Mouse (Mus musculus): ENCODE measurements at regions not wholly inside any gene's neighbourhood (a gene's known extent, or its start where the extent isn't known, plus 50 kb on each side); places are given as distances from the start of the nearest gene placed in this dataset.
A peak's percentile ranks its signal among the peaks of the same experiment; 100 is the strongest.

- DNase-seq (ENCODE audit: low spot score) = no peak
Measured at GRCm38 (mm10) chr13:102583984-102584645, 109.2 kb upstream of the Cd180 start.

GRCm38 (mm10) chr13:102586215-102586614 lies 107.1 kb upstream of the Cd180 start:
- no peak for DNase-seq (ENCODE audit: low spot score)

- peak; percentile 12 for DNase-seq (ENCODE audit: low spot score)
Measured at GRCm38 (mm10) chr13:102589680-102590435, 103.5 kb upstream of the Cd180 start.

- DNase-seq (ENCODE audit: low spot score) = no peak
Measured at GRCm38 (mm10) chr13:102591803-102592537, 101.4 kb upstream of the Cd180 start.

GRCm38 (mm10) chr13:102593405-102594200 lies 99.8 kb upstream of the Cd180 start:
- DNase-seq (ENCODE audit: low spot score) = no peak

- DNase-seq (ENCODE audit: low spot score) = no peak
Measured at GRCm38 (mm10) chr13:102594201-102594600, 99.2 kb upstream of the Cd180 start.

- no peak for DNase-seq (ENCODE audit: low spot score)
Measured at GRCm38 (mm10) chr13:102595602-102596001, 97.8 kb upstream of the Cd180 start.

- DNase-seq (ENCODE audit: low spot score) = no peak
Measured at GRCm38 (mm10) chr13:102596101-102596500, 97.3 kb upstream of the Cd180 start.

- no peak for DNase-seq (ENCODE audit: low spot score)
Measured at GRCm38 (mm10) chr13:102598181-102598580, 95.2 kb upstream of the Cd180 start.

- no peak for DNase-seq (ENCODE audit: low spot score)
Measured at GRCm38 (mm10) chr13:102599602-102600001, 93.8 kb upstream of the Cd180 start.

GRCm38 (mm10) chr13:102600026-102600425 lies 93.3 kb upstream of the Cd180 start:
- DNase-seq (ENCODE audit: low spot score) = no peak

GRCm38 (mm10) chr13:102624461-102624860 lies 68.9 kb upstream of the Cd180 start:
- DNase-seq (ENCODE audit: low spot score) = no peak

GRCm38 (mm10) chr13:102625171-102625835 lies 68.1 kb upstream of the Cd180 start:
- DNase-seq (ENCODE audit: low spot score) = peak; percentile 50

- DNase-seq (ENCODE audit: low spot score) = peak; percentile 15
Measured at GRCm38 (mm10) chr13:102625836-102626340, 67.5 kb upstream of the Cd180 start.

GRCm38 (mm10) chr13:102627786-102628185 lies 65.6 kb upstream of the Cd180 start:
- DNase-seq (ENCODE audit: low spot score) = no peak

- no peak for DNase-seq (ENCODE audit: low spot score)
Measured at GRCm38 (mm10) chr13:102629176-102629575, 64.2 kb upstream of the Cd180 start.

GRCm38 (mm10) chr13:102634236-102634957 lies 59.0 kb upstream of the Cd180 start:
- DNase-seq (ENCODE audit: low spot score) = no peak

- no peak for DNase-seq (ENCODE audit: low spot score)
Measured at GRCm38 (mm10) chr13:102636032-102636431, 57.3 kb upstream of the Cd180 start.

- no peak for DNase-seq (ENCODE audit: low spot score)
Measured at GRCm38 (mm10) chr13:102637059-102637458, 56.3 kb upstream of the Cd180 start.

- DNase-seq (ENCODE audit: low spot score) = no peak
Measured at GRCm38 (mm10) chr13:102639651-102640050, 53.7 kb upstream of the Cd180 start.

- no peak for DNase-seq (ENCODE audit: low spot score)
Measured at GRCm38 (mm10) chr13:102640171-102640570, 53.2 kb upstream of the Cd180 start.
